Mouse (Mus musculus): ENCODE data around the gene Gdi2.
"Not testable (repeated sequence)": the region's sequence is repeated elsewhere in the genome, so short reads cannot be mapped to it uniquely, and the experiment has no call there.

Gdi2 gene

GRCm38 (mm10) chr13:3537594-3538222 is at the start of gene Gdi2:
Gene Gdi2, plus strand, starts transcription at chr13:3538063.
- peak; percentile 95 for DNase-seq

GRCm38 (mm10) chr13:3495526-3495925 is 42.3 kb upstream of the Gdi2 start:
- DNase-seq = no peak

- not testable (repeated sequence) for DNase-seq
These were observed 36.8 kb upstream of the Gdi2 start for GRCm38 (mm10) chr13:3501014-3501413.

GRCm38 (mm10) chr13:3515351-3515750 is 22.5 kb upstream of the Gdi2 start:
- DNase-seq = not testable (repeated sequence)

- not testable (repeated sequence) for DNase-seq
These were observed 18.5 kb upstream of the Gdi2 start for GRCm38 (mm10) chr13:3519357-3519756.

GRCm38 (mm10) chr13:3519994-3520393 is 17.9 kb upstream of the Gdi2 start:
- not testable (repeated sequence) for DNase-seq

- DNase-seq = no peak
These were observed 14.4 kb upstream of the Gdi2 start for GRCm38 (mm10) chr13:3523459-3523858.

- no peak for DNase-seq
These were observed 13.9 kb upstream of the Gdi2 start for GRCm38 (mm10) chr13:3523946-3524345.

GRCm38 (mm10) chr13:3525611-3526051 is 12.2 kb upstream of the Gdi2 start:
- DNase-seq = no peak

GRCm38 (mm10) chr13:3526328-3526727 is 11.5 kb upstream of the Gdi2 start:
- no peak for DNase-seq

GRCm38 (mm10) chr13:3530451-3530850 is 7.4 kb upstream of the Gdi2 start:
- no peak for DNase-seq

GRCm38 (mm10) chr13:3531176-3531575 is 6.7 kb upstream of the Gdi2 start:
- not testable (repeated sequence) for DNase-seq

- DNase-seq = no peak
These were observed 6.1 kb upstream of the Gdi2 start for GRCm38 (mm10) chr13:3531692-3532320.

GRCm38 (mm10) chr13:3532451-3532850 is 5.4 kb upstream of the Gdi2 start:
- DNase-seq = no peak

GRCm38 (mm10) chr13:3534146-3534545 is 3.7 kb upstream of the Gdi2 start:
- DNase-seq = no peak

GRCm38 (mm10) chr13:3538223-3538968 is 533 bp downstream of the Gdi2 start:
- DNase-seq = peak; percentile 69 to 73

- DNase-seq = peak; percentile 21 to 39
These were observed 1.2 kb downstream of the Gdi2 start for GRCm38 (mm10) chr13:3538969-3539562.

- DNase-seq = no peak
These were observed 2.3 kb downstream of the Gdi2 start for GRCm38 (mm10) chr13:3540166-3540565.

- DNase-seq = no peak
These were observed 3.4 kb downstream of the Gdi2 start for GRCm38 (mm10) chr13:3541159-3541782.

GRCm38 (mm10) chr13:3544077-3544874 is 6.4 kb downstream of the Gdi2 start:
- DNase-seq = peak in 1 of 2 experiments; percentile 53

GRCm38 (mm10) chr13:3544925-3545324 is 7.1 kb downstream of the Gdi2 start:
- DNase-seq = no peak

- DNase-seq = peak; percentile 62 to 63
These were observed 9.5 kb downstream of the Gdi2 start for GRCm38 (mm10) chr13:3547410-3547809.

Measured in cerebellum, adult 18-20 months (tissue).